Mouse (Mus musculus) ES-Bruce4 (cell line): ENCODE results near the gene Pdik1l. TPM values are rescaled to one million over a fixed set of nuclear protein-coding genes. Genes with fewer than 3 reads are reported as not detected.

Experiments used
- H3K27ac ChIP-seq: 2 replicates; pipeline ENCODE4 v1.5.1; 2012; ENCODE audit warnings: low read length, inconsistent platforms; ENCODE audit not compliant: insufficient read depth
- H3K27me3 ChIP-seq: 2 replicates; pipeline ENCODE4 v1.6.1; 2012; ENCODE audit warnings: mild to moderate bottlenecking, low read length, inconsistent platforms; ENCODE audit not compliant: control insufficient read depth, poor library complexity, insufficient read depth, severe bottlenecking
- H3K36me3 ChIP-seq: 2 replicates; pipeline ENCODE4 v1.6.1; 2012; ENCODE audit warnings: inconsistent platforms, mild to moderate bottlenecking, low read length, moderate library complexity; ENCODE audit not compliant: control insufficient read depth, poor library complexity, insufficient read depth, severe bottlenecking
- H3K4me1 ChIP-seq: one replicate; pipeline ENCODE4 v1.8.1; 2011; ENCODE audit warnings: low read length; ENCODE audit not compliant: control insufficient read depth, insufficient read depth
- H3K4me3 ChIP-seq: 2 replicates; pipeline ENCODE4 v1.5.1; 2011; ENCODE audit warnings: low read depth, mild to moderate bottlenecking, low read length
- H3K9ac ChIP-seq: 2 replicates; pipeline ENCODE4 v1.6.1; 2012; ENCODE audit warnings: low read depth, mild to moderate bottlenecking, inconsistent platforms; ENCODE audit not compliant: poor library complexity, severe bottlenecking
- H3K9me3 ChIP-seq: replicated peaks from 2 replicates; pipeline ENCODE4 v1.6.1; 2012; ENCODE audit warnings: mild to moderate bottlenecking, low read length, inconsistent platforms; ENCODE audit not compliant: control insufficient read depth, poor library complexity, insufficient read depth, severe bottlenecking
- CTCF ChIP-seq: IDR thresholded peaks from one replicate; pipeline ENCODE4 v1.8.1; 2011; ENCODE audit warnings: low read depth, low read length
- EP300 ChIP-seq: IDR thresholded peaks from 2 replicates; pipeline ENCODE4 v1.6.1; 2011; ENCODE audit warnings: low read depth, low read length; ENCODE audit not compliant: insufficient read depth
- POLR2A ChIP-seq: IDR thresholded peaks from one replicate; pipeline ENCODE4 v1.8.1; 2011; ENCODE audit warnings: low read length; ENCODE audit not compliant: insufficient read depth
- polyA plus RNA-seq: library from polyadenylated mRNA; stranded (reverse); fragments of >200 nt; gene quantifications from 2 replicates; pipeline ENCODE4 v1.2.4, GENCODE M21; 2011; ENCODE audit warnings: low read depth; ENCODE audit not compliant: missing spikeins, insufficient read depth, insufficient read length

The Pdik1l gene
- polyA plus RNA-seq, 1 experiment, result 14.1 TPM

DNA sequence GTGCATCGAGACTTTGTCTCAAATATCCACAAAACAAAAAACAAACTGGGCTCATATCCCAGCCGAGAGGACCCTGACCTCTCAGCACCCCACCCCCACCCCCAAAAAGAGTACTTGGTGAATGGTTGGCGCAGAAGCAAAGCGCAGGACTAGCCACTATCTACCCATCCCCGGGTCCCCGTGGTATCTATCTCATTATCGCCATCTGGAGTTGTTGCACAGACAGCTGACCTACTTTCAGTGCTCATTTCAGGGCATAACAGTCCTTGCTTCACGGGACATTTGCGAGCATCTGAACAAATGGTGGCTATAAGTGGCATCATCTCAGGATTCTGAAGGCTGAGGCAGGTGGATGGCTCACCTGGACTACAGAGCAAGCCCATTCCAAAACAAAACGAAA, 49.0 kb downstream of the Pdik1l start:
- Histone ChIP-seq H3K36me3 (no peaks in the 10 kb centered on the region), H3K9me3 (no peaks in the 10 kb centered on the region), H3K27ac (no peak overlapping the region), H3K27me3 (no peaks in the 10 kb centered on the region), H3K4me1 (peaks cover 5% of the 10 kb centered on the region), H3K4me3 (peak overlapping the region; percentile 72), H3K9ac (no peak overlapping the region)
- TF ChIP-seq POLR2A (no peak), CTCF (no peak), EP300 (no peak)

DNA sequence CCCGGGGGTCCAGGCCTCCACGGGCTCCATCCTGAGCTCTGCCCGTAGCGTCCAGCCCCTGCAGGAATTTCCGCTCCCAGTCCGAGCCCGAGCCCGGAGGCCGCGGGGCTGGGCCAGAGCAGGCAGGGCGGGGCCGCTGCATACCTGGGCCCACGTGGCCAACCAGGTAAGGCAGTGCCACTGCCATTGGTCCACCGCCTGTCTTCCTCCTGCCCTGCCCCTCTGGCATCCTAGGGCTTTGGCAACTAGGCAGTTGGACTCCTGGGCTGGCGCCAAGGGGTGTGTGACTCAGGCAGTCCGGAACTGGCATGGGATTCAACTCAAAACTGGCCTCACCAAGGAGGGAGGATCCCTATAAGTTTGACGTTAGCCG, 49.4 kb downstream of the Pdik1l start, which contains the start of gene Cnksr1:
Cnksr1 (minus strand) TSS at position 121 of the 373 bp plus-strand sequence.
- no peak for TF ChIP-seq POLR2A
- TF ChIP-seq EP300, result no peak
- no peak for TF ChIP-seq CTCF
- no peaks in the 10 kb centered on the region for H3K27me3 ChIP-seq
- no peaks in the 10 kb centered on the region for H3K36me3 ChIP-seq
- no peak within 1 kb of the TSS for H3K27ac ChIP-seq
- peak within 1 kb of the TSS; percentile 72 for H3K4me3 ChIP-seq
- no peaks in the 10 kb centered on the region for H3K9me3 ChIP-seq
- peak within 1 kb of the TSS; percentile 39 for H3K9ac ChIP-seq
- H3K4me1 ChIP-seq, result peaks cover 5% of the 10 kb centered on the region

GRCm38 (mm10) chr4:134237582-134238278, 50.0 kb downstream of the Pdik1l start:
- peak overlapping the region; percentile 39 for H3K9ac ChIP-seq
- peaks cover 5% of the 10 kb centered on the region for H3K4me1 ChIP-seq
- H3K36me3 ChIP-seq, result no peaks in the 10 kb centered on the region
- no peaks in the 10 kb centered on the region for H3K9me3 ChIP-seq
- TF ChIP-seq EP300 (no peak), POLR2A (no peak)
- H3K4me3 ChIP-seq, result peak overlapping the region; percentile 72
- H3K27me3 ChIP-seq, result no peaks in the 10 kb centered on the region
- no peak overlapping the region for H3K27ac ChIP-seq

DNA sequence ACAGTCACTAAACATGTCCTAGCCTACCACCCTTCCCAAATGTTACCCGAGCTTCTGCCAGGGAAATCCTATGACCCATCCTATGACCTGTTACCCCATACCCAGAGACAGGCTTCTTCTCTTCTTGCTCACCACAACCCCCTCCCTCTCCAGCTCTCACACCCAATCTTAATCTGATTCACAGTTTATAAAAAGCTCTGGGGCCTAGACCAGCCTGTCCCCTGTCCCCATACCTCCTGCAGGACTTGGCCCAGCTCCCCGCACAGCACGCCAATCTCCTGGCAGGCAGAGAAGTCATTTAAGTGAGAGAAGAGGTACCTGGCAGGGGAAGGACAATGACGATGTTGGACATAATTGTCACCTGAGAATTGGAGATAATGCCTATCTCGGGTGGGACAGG, 52.8 kb downstream of the Pdik1l start:
- no peak for TF ChIP-seq EP300
- TF ChIP-seq POLR2A, result no peak
- TF ChIP-seq CTCF, result no peak
- no peak overlapping the region for H3K27ac ChIP-seq

GRCm38 (mm10) chr4:134230431-134230830, 57.3 kb downstream of the Pdik1l start:
- TF ChIP-seq CTCF (no peak), EP300 (no peak), POLR2A (no peak)
- Histone ChIP-seq H3K9me3 (no peaks in the 10 kb centered on the region), H3K27ac (no peak overlapping the region), H3K4me3 (no peak overlapping the region), H3K27me3 (no peaks in the 10 kb centered on the region), H3K36me3 (no peaks in the 10 kb centered on the region), H3K9ac (no peak overlapping the region), H3K4me1 (no peaks in the 10 kb centered on the region)

More for the DNA sequence above, 52.8 kb downstream of the Pdik1l start:
- no peak overlapping the region for H3K9ac ChIP-seq
- no peak overlapping the region for H3K4me3 ChIP-seq
- peaks cover 5% of the 10 kb centered on the region for H3K4me1 ChIP-seq
- no peaks in the 10 kb centered on the region for H3K9me3 ChIP-seq
- no peaks in the 10 kb centered on the region for H3K36me3 ChIP-seq
- no peaks in the 10 kb centered on the region for H3K27me3 ChIP-seq

DNA sequence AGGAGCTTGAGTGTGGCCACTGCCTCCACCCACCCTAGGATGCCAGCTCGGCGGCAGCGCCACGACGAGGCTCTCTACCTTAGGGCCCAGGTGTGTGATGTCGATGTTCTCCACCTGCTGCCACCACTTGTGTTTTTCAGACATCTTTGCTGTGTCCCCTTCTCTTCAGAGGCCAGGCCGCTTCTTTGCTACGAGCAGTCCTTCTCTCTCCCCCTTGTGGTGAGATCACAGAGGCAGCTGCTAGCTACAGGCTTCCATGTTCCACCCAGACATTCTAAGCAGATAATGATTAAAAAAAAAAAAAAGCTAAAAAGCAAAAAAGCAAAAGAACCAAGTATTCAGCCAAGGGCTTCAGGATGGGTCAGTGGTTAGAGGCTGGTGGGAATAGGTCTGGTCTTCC, 60.5 kb downstream of the Pdik1l start, which contains the start of gene Catsper4:
Catsper4 (minus strand) TSS at position 190 of the 400 bp plus-strand sequence.
- Histone ChIP-seq H3K27me3 (no peaks in the 10 kb centered on the region), H3K4me1 (no peaks in the 10 kb centered on the region), H3K27ac (no peak within 1 kb of the TSS), H3K4me3 (no peak within 1 kb of the TSS), H3K36me3 (no peaks in the 10 kb centered on the region), H3K9ac (no peak within 1 kb of the TSS), H3K9me3 (no peaks in the 10 kb centered on the region)
- no peak for TF ChIP-seq CTCF
- TF ChIP-seq POLR2A, result no peak
- no peak for TF ChIP-seq EP300

Other genes with a start within 250 kb of the Pdik1l start
- gene Zfp683, start 234.1 kb downstream of the Pdik1l start, polyA plus RNA-seq, result not detected in 2 replicates
- gene Crybg2, start 227.1 kb downstream of the Pdik1l start, polyA plus RNA-seq, result 19.2 and 26.1 TPM in 2 replicates
- not detected in 2 replicates for gene Cd52, start 192.8 kb downstream of the Pdik1l start, polyA plus RNA-seq
- gene Ubxn11, start 185.3 kb downstream of the Pdik1l start, polyA plus RNA-seq, result 10.4 and 11.6 TPM in 2 replicates
- 105 and 106 TPM in 2 replicates for gene Sh3bgrl3, start 159.1 kb downstream of the Pdik1l start, polyA plus RNA-seq
- gene Cep85, start 100.8 kb downstream of the Pdik1l start, polyA plus RNA-seq, result 66.3 and 69.0 TPM in 2 replicates
- gene Gm7534, start 84.9 kb downstream of the Pdik1l start, polyA plus RNA-seq, result not detected in 2 replicates
- not detected in 2 replicates for gene Catsper4, start 60.5 kb downstream of the Pdik1l start, polyA plus RNA-seq
- gene Cnksr1, start 49.5 kb downstream of the Pdik1l start, polyA plus RNA-seq, result 10.4 and 10.8 TPM in 2 replicates
- not detected in 2 replicates for gene E130218I03Rik, start 44.2 kb downstream of the Pdik1l start, polyA plus RNA-seq
- 16.8 and 17.2 TPM in 2 replicates for gene Zfp593, start 42.3 kb downstream of the Pdik1l start, polyA plus RNA-seq
- gene Gm30191, start 41.0 kb downstream of the Pdik1l start, polyA plus RNA-seq, result not detected in 2 replicates
- gene Grrp1, start 33.8 kb downstream of the Pdik1l start, polyA plus RNA-seq, result 0.55 TPM in 1 of 2 replicates, not detected in the other
- 5.4 and 7.4 TPM in 2 replicates for gene Trim63, start 27.2 kb upstream of the Pdik1l start, polyA plus RNA-seq
- gene Slc30a2, start 55.3 kb upstream of the Pdik1l start, polyA plus RNA-seq, result 3.9 and 4.9 TPM in 2 replicates
- 3.3 and 3.9 TPM in 2 replicates for gene Extl1, start 96.0 kb upstream of the Pdik1l start, polyA plus RNA-seq
- 16.4 and 16.5 TPM in 2 replicates for gene Pafah2, start 108.4 kb upstream of the Pdik1l start, polyA plus RNA-seq
- 266 and 270 TPM in 2 replicates for gene Stmn1, start 180.4 kb upstream of the Pdik1l start, polyA plus RNA-seq
- gene Paqr7, start 208.8 kb upstream of the Pdik1l start, polyA plus RNA-seq, result 1.5 and 3.4 TPM in 2 replicates
- 32.4 and 38.3 TPM in 2 replicates for gene Aunip, start 223.1 kb upstream of the Pdik1l start, polyA plus RNA-seq
- gene Mtfr1l, start 247.5 kb upstream of the Pdik1l start, polyA plus RNA-seq, result 50.5 and 51.9 TPM in 2 replicates